Mouse (Mus musculus) C2C12 (cell line): ENCODE data around the gene Slc1a1. TPM values are rescaled to one million over a fixed set of nuclear protein-coding genes. Genes with fewer than 3 reads are reported as not detected.

Experiments
- H3K27me3 ChIP-seq: one replicate; pipeline ENCODE4 v1.6.1; 2011; ENCODE audit not compliant: control insufficient read depth, insufficient read depth, insufficient read length
- H3K36me3 ChIP-seq: one replicate; pipeline ENCODE4 v1.6.1; 2011; ENCODE audit not compliant: control insufficient read depth, insufficient read depth
- H3K4me3 ChIP-seq: one replicate; pipeline ENCODE4 v1.5.1; 2011; ENCODE audit warnings: mild to moderate bottlenecking, control low read depth; ENCODE audit not compliant: poor library complexity, insufficient read depth, severe bottlenecking
- H3K79me2 ChIP-seq: one replicate; pipeline ENCODE4 v1.6.1; 2011; ENCODE audit not compliant: control insufficient read depth, insufficient read depth
- H3K79me3 ChIP-seq: one replicate; pipeline ENCODE4 v1.6.1; 2011; ENCODE audit warnings: low read depth, control low read depth
- H3ac ChIP-seq: one replicate; pipeline ENCODE3; 2011; ENCODE audit warnings: low read depth; ENCODE audit not compliant: control insufficient read depth, insufficient read length
- CEBPB ChIP-seq: IDR thresholded peaks from one replicate; pipeline ENCODE4 v1.6.1; 2011; ENCODE audit warnings: low read depth, mild to moderate bottlenecking, control low read depth, moderate library complexity
- CTCF ChIP-seq: IDR thresholded peaks from one replicate; pipeline ENCODE4 v1.5.1; 2011; ENCODE audit not compliant: control insufficient read depth, insufficient read depth, insufficient read length
- FOSL1 ChIP-seq: IDR thresholded peaks from one replicate; pipeline ENCODE4 v1.8.0; 2011; ENCODE audit warnings: mild to moderate bottlenecking, low read length; ENCODE audit not compliant: poor library complexity, insufficient read depth, severe bottlenecking
- MAX ChIP-seq: IDR thresholded peaks from one replicate; pipeline ENCODE4 v1.6.1; 2011; ENCODE audit warnings: mild to moderate bottlenecking, control low read depth
- MYOD1 ChIP-seq: IDR thresholded peaks from one replicate; pipeline ENCODE4 v1.6.1; 2011; ENCODE audit warnings: low read depth; ENCODE audit not compliant: control insufficient read depth, insufficient read length
- MYOG ChIP-seq: IDR thresholded peaks from one replicate; pipeline ENCODE4 v1.6.1; 2011; ENCODE audit not compliant: control insufficient read depth, insufficient read length; ENCODE audit errors: extremely low read depth
- USF1 ChIP-seq: IDR thresholded peaks from one replicate; pipeline ENCODE4 v1.6.1; 2011; ENCODE audit warnings: low read depth, mild to moderate bottlenecking, control low read depth, moderate library complexity
- polyA plus RNA-seq: library from polyadenylated mRNA; unstranded; fragments of >200 nt; fragmentation: generic; extraction: Trizol; gene quantifications from one replicate; pipeline ENCODE4 v1.2.1, GENCODE M21; 2012; ENCODE audit warnings: missing spikeins

Gene Slc1a1
- polyA plus RNA-seq, 1 experiment, result 0.01 TPM

DNA sequence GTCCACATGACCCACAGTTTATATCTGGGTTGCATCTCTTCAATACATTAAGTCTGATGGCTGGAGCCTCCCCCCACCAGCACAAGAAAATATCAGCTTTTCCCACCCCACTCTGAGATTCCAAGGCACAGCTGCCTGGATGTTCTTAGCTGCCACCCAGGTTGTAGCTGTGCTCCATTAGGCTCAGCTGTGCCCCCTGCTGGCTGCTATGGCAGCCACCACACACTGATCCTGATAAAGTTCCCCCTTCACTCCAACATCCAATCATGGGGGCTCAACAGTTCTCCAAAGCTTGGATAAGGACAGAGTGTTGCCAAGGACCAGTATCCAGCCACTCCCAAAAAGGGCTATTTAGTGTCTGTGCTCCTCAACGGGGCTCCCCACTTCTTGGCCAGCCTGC lies 48.3 kb downstream of the Slc1a1 start:
- no peaks in the 10 kb centered on the region for H3K79me2 ChIP-seq
- no peaks in the 10 kb centered on the region for H3K79me3 ChIP-seq
- peaks cover 21% of the 10 kb centered on the region for H3K27me3 ChIP-seq
- no peak overlapping the region for H3K4me3 ChIP-seq
- H3K36me3 ChIP-seq, result no peaks in the 10 kb centered on the region
- TF ChIP-seq CTCF, result peak; percentile 11
- no peak for TF ChIP-seq MYOD1
- H3ac ChIP-seq, result no peak overlapping the region

DNA sequence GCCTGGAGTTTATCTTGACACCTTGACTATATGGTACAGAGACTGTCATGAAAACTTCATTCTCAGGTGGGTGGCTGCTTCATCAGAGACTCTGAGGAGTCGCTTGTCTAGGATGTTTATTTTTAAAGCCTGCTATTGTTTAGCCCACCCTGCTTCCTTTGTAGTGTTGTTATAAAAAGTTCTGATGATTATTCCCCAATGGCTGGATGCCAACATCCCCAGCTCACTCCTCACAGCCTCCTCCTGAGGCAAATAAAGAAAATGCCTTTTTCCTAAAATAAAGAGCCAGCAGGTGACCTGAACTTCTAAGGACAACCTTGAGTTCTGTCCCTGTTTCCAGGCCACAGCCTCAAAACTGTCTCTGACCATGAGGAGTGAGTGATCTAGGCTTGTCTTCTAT lies 53.6 kb downstream of the Slc1a1 start:
- Histone ChIP-seq H3K79me2 (no peaks in the 10 kb centered on the region), H3K79me3 (no peaks in the 10 kb centered on the region), H3K27me3 (peaks cover 16% of the 10 kb centered on the region), H3ac (no peak overlapping the region), H3K4me3 (no peak overlapping the region), H3K36me3 (no peaks in the 10 kb centered on the region)
- TF ChIP-seq FOSL1, result no peak
- TF ChIP-seq MAX, result no peak
- TF ChIP-seq CEBPB, result no peak
- no peak for TF ChIP-seq MYOD1
- TF ChIP-seq CTCF, result no peak

GRCm38 (mm10) chr19:28889251-28889650 lies 54.4 kb downstream of the Slc1a1 start:
- no peak overlapping the region for H3ac ChIP-seq
- H3K79me2 ChIP-seq, result no peaks in the 10 kb centered on the region
- no peak for TF ChIP-seq USF1
- H3K79me3 ChIP-seq, result no peaks in the 10 kb centered on the region
- H3K4me3 ChIP-seq, result no peak overlapping the region
- peaks cover 19% of the 10 kb centered on the region for H3K27me3 ChIP-seq
- no peaks in the 10 kb centered on the region for H3K36me3 ChIP-seq

DNA sequence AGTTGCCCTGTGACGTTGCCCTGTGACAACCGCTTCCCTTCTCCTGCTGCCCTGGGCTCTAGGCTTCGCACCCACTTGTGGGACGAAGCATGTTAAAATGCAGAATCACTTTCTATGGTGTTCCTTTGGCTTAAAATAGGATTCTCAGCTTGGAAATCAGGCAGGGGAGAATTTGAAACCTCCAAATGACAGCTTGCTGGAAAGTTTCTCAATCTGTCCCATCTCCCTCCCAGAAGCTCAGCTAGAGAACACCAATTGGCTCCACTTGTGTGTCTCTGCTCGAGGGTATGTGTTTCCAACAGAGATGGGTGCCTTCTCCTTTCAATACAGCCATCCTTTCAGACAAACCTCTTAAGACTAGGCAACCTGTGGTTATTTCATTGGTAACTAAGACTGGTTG lies 56.4 kb downstream of the Slc1a1 start:
- no peak for TF ChIP-seq CTCF
- TF ChIP-seq FOSL1, result no peak
- TF ChIP-seq CEBPB, result no peak
- no peak for TF ChIP-seq USF1
- no peak for TF ChIP-seq MAX
- no peak for TF ChIP-seq MYOD1
- TF ChIP-seq MYOG, result no peak
- Histone ChIP-seq H3K4me3 (no peak overlapping the region), H3K36me3 (no peaks in the 10 kb centered on the region), H3ac (no peak overlapping the region), H3K79me3 (no peaks in the 10 kb centered on the region), H3K27me3 (peaks cover 15% of the 10 kb centered on the region), H3K79me2 (no peaks in the 10 kb centered on the region)

DNA sequence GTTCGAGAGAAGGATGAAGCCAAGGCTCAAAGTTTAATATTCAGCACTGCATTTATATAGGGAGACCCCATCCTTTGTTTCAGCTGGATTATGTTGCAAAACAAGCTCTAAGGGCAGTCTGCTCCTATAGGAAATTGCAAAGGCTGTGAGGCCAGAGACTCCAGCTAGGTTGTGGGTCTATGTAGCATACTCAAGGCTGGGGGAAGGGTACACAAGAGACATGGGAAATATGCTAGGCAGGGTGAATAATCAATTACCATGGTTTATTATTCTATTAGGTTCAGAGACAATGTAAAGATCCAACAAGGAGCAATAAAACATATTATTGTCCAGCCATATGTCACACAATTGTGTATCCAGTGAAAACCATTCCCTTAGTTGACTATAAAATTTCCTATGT lies 57.0 kb downstream of the Slc1a1 start:
- Histone ChIP-seq H3ac (no peak overlapping the region), H3K4me3 (no peak overlapping the region), H3K79me3 (no peaks in the 10 kb centered on the region), H3K79me2 (no peaks in the 10 kb centered on the region), H3K27me3 (peaks cover 15% of the 10 kb centered on the region), H3K36me3 (no peaks in the 10 kb centered on the region)
- TF ChIP-seq CEBPB, result no peak
- TF ChIP-seq MYOG, result no peak
- no peak for TF ChIP-seq USF1
- TF ChIP-seq MYOD1, result no peak

DNA sequence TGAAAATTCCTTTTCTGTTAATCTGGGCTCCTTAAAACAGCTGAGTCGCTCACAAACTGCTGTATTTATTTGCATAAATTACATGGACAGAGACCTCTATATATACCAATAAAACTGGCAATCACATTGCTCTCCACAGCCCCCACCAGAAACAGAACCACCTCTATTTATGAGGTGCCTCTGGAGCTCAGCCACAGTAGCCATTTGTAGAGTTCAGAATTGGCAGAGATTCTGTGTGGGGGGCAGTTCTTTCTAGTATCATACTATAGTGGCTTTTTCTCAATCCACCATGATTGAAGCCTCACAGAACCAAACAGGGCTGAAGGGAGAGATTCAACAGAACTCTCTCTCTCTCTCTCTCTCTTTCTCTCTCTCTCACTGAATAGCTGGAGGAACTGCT lies 61.8 kb downstream of the Slc1a1 start:
- TF ChIP-seq CTCF (no peak), CEBPB (no peak), USF1 (no peak), FOSL1 (no peak), MYOG (no peak), MYOD1 (no peak), MAX (no peak)
- Histone ChIP-seq H3K36me3 (no peaks in the 10 kb centered on the region), H3ac (no peak overlapping the region), H3K79me2 (no peaks in the 10 kb centered on the region), H3K4me3 (no peak overlapping the region), H3K79me3 (no peaks in the 10 kb centered on the region), H3K27me3 (peaks cover 6% of the 10 kb centered on the region)

GRCm38 (mm10) chr19:28897497-28897896 lies 62.6 kb downstream of the Slc1a1 start:
- peaks cover 6% of the 10 kb centered on the region for H3K27me3 ChIP-seq
- H3K36me3 ChIP-seq, result no peaks in the 10 kb centered on the region
- H3ac ChIP-seq, result no peak overlapping the region
- H3K79me2 ChIP-seq, result no peaks in the 10 kb centered on the region
- H3K79me3 ChIP-seq, result no peaks in the 10 kb centered on the region
- TF ChIP-seq CEBPB, result no peak
- no peak for TF ChIP-seq USF1
- TF ChIP-seq CTCF, result no peak
- no peak overlapping the region for H3K4me3 ChIP-seq
